Mouse (Mus musculus) C2C12 (cell line): ENCODE data around the gene Ptger1.

Source experiments
- CEBPB ChIP-seq: IDR thresholded peaks from one replicate; pipeline ENCODE4 v1.6.1; 2011; ENCODE audit warnings: low read depth, mild to moderate bottlenecking, control low read depth, moderate library complexity
- USF1 ChIP-seq: IDR thresholded peaks from one replicate; pipeline ENCODE4 v1.6.1; 2011; ENCODE audit warnings: low read depth, mild to moderate bottlenecking, control low read depth, moderate library complexity

GRCm38 (mm10) chr8:83672936-83673335, 6.5 kb downstream of the Ptger1 start:
- TF ChIP-seq CEBPB = no peak
- TF ChIP-seq USF1 = no peak
